Mouse (Mus musculus) myocyte (in vitro differentiated cells): ENCODE results near the gene Olfr655. TPM values are rescaled to one million over a fixed set of nuclear protein-coding genes. Genes with fewer than 3 reads are reported as not detected.

Experiments used
- H3K27me3 ChIP-seq: one replicate; pipeline ENCODE4 v1.6.1; 2011; ENCODE audit not compliant: control insufficient read depth, insufficient read depth, insufficient read length
- H3K36me3 ChIP-seq: one replicate; pipeline ENCODE4 v1.6.1; 2011; ENCODE audit not compliant: control insufficient read depth, insufficient read depth
- H3K4me2 ChIP-seq: one replicate; pipeline ENCODE4 v1.6.1; 2011; ENCODE audit warnings: low read depth, control low read depth
- H3K4me3 ChIP-seq: one replicate; pipeline ENCODE4 v1.5.1; 2011; ENCODE audit warnings: mild to moderate bottlenecking, control low read depth, moderate library complexity
- H3K79me2 ChIP-seq: one replicate; pipeline ENCODE4 v1.6.1; 2011; ENCODE audit not compliant: control insufficient read depth, insufficient read depth
- H3ac ChIP-seq: one replicate; pipeline ENCODE4 v1.6.1; 2011; ENCODE audit not compliant: control insufficient read depth, insufficient read length
- CEBPB ChIP-seq: IDR thresholded peaks from 2 replicates; pipeline ENCODE4 v1.6.1; 2011; ENCODE audit warnings: mild to moderate bottlenecking, moderate library complexity; ENCODE audit not compliant: poor library complexity, insufficient read depth, severe bottlenecking
- E2F4 ChIP-seq: IDR thresholded peaks from one replicate; pipeline ENCODE4 v1.6.1; 2011; ENCODE audit warnings: mild to moderate bottlenecking, control low read depth, moderate library complexity; ENCODE audit not compliant: insufficient read depth
- MAX ChIP-seq: IDR thresholded peaks from one replicate; pipeline ENCODE4 v1.6.1; 2011; ENCODE audit warnings: low read depth, mild to moderate bottlenecking, control low read depth
- MYOD1 ChIP-seq, 3 experiments: IDR thresholded peaks; one replicate each; pipeline ENCODE4 v1.6.1; 2011; ENCODE audit warnings: control low read depth in 2 of 3, low read depth in 2 of 3, mild to moderate bottlenecking in 2 of 3, moderate library complexity in 1 of 3; ENCODE audit not compliant: insufficient read length in 2 of 3, control insufficient read depth in 1 of 3
- MYOG ChIP-seq, 3 experiments: IDR thresholded peaks; one replicate each; pipeline ENCODE4 v1.6.1; 2011; ENCODE audit warnings: control low read depth in 2 of 3, low read depth in 2 of 3, mild to moderate bottlenecking in 2 of 3; ENCODE audit not compliant: insufficient read length in 2 of 3, control insufficient read depth in 1 of 3, insufficient read depth in 1 of 3
- POLR2A ChIP-seq: IDR thresholded peaks from one replicate; pipeline ENCODE4 v1.6.1; 2011; ENCODE audit warnings: low read depth, mild to moderate bottlenecking, control low read depth, moderate library complexity; ENCODE audit not compliant: insufficient read length
- POLR2AphosphoS2 ChIP-seq: IDR thresholded peaks from one replicate; pipeline ENCODE4 v1.6.1; 2011; ENCODE audit warnings: low read depth, control low read depth; ENCODE audit not compliant: insufficient read length
- REST ChIP-seq: IDR thresholded peaks from one replicate; pipeline ENCODE4 v1.6.1; 2011; ENCODE audit warnings: mild to moderate bottlenecking, control low read depth, moderate library complexity; ENCODE audit not compliant: insufficient read depth, insufficient read length
- SRF ChIP-seq: IDR thresholded peaks from one replicate; pipeline ENCODE4 v1.6.1; 2011; ENCODE audit warnings: low read depth; ENCODE audit not compliant: control insufficient read depth, insufficient read length
- TCF12 ChIP-seq: IDR thresholded peaks from one replicate; pipeline ENCODE4 v1.6.1; 2011; ENCODE audit warnings: mild to moderate bottlenecking, control low read depth; ENCODE audit not compliant: poor library complexity, insufficient read depth, severe bottlenecking
- TCF3 ChIP-seq: IDR thresholded peaks from one replicate; pipeline ENCODE4 v1.6.1; 2011; ENCODE audit warnings: low read depth, control low read depth; ENCODE audit not compliant: insufficient read length
- USF1 ChIP-seq: IDR thresholded peaks from one replicate; pipeline ENCODE4 v1.6.1; 2011; ENCODE audit warnings: low read depth, mild to moderate bottlenecking, control low read depth, moderate library complexity
- polyA plus RNA-seq: library from polyadenylated mRNA; unstranded; fragments of >200 nt; fragmentation: generic; extraction: Trizol; gene quantifications from one replicate; pipeline ENCODE4 v1.2.1, GENCODE M21; 2012; ENCODE audit warnings: missing spikeins

Olfr655 gene
- not detected for polyA plus RNA-seq

DNA sequence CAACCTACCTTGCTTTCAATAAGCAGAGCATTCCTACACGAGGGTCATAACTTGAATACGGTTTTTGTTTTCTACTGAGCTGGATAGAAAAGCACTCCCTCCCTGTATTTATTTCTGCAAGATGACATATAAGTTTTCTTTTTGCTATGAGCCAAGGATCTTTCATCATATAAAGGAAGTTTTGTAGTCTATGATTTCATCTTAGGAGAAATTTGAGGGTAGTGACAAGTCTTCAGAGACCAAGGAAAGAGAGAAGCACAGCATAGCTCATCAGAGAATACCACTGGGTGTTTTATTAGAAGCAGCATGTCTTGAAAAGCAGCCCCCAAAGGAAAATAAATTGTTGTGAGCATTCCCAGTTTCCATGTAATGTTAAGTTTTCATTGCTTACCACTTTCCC, at the start of gene Olfr655:
TSS of gene Olfr655 (minus strand) at position 101 of the 400 bp plus-strand sequence.
- Histone ChIP-seq H3K4me3 (no peak within 1 kb of the TSS), H3K27me3 (no peaks in the 10 kb centered on the region), H3ac (no peak within 1 kb of the TSS), H3K4me2 (no peak within 1 kb of the TSS), H3K36me3 (no peaks in the 10 kb centered on the region), H3K79me2 (no peaks in the 10 kb centered on the region)
- TF ChIP-seq CEBPB (no peak), MAX (no peak), POLR2A (no peak), TCF3 (no peak), REST (no peak), MYOD1 (IDR thresholded peaks at IDR 0.05; ENCODE audit: control insufficient read depth in 1 of 3, insufficient read length in 2 of 3, low read depth in 2 of 3) (no peak)

DNA sequence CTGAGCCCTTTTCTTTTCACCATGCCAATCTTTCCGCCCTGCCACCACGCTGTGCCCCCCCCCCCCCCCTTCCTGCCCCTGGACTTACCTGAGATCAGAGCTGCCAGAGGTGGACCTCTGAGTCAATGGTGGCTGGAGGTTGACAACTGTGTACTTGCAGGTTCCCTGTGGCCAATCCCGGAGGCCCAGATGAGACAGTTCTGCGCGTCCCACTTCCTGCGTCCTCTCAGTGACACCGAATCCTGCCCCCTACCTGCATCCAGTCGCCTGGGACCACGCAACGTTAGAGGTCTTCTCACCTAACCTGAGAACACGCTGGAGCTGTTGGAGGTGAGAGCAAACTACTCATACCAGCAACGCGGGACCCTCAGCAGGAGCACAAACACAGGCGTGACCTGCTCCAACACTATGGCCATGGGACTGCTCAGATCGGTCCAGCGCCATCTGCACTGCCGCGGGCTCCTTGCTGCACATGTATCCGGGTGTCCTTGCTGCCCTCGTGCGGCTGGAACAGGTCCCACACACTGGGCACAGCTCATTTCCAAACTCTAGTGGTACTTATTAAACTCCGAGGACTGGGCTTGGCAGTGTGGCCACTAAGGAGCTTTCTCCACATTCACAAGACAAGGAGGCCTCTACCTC, 45.4 kb upstream of the Olfr655 start, which contains the start of gene Olfr658:
TSS of gene Olfr658 (minus strand) at position 465 of the 642 bp plus-strand sequence.
- H3K79me2 ChIP-seq = no peaks in the 10 kb centered on the region
- H3K36me3 ChIP-seq = no peaks in the 10 kb centered on the region
- H3K27me3 ChIP-seq = no peaks in the 10 kb centered on the region
- no peak within 1 kb of the TSS for H3K4me3 ChIP-seq
- TF ChIP-seq MYOG (IDR thresholded peaks at IDR 0.05; ENCODE audit: control insufficient read depth in 1 of 3, insufficient read depth in 1 of 3, insufficient read length in 2 of 3, low read depth in 2 of 3) = no peak
- TF ChIP-seq POLR2A = no peak
- no peak for TF ChIP-seq TCF3
- no peak within 1 kb of the TSS for H3ac ChIP-seq
- no peak within 1 kb of the TSS for H3K4me2 ChIP-seq

- Histone ChIP-seq H3K79me2 (no peaks in the 10 kb centered on the region), H3K4me2 (no peak within 1 kb of the TSS), H3ac (no peak within 1 kb of the TSS), H3K4me3 (no peak within 1 kb of the TSS), H3K36me3 (no peaks in the 10 kb centered on the region), H3K27me3 (no peaks in the 10 kb centered on the region)
- TF ChIP-seq USF1 = no peak
- TF ChIP-seq MYOD1 (IDR thresholded peaks at IDR 0.05; ENCODE audit: control insufficient read depth in 1 of 3, insufficient read length in 2 of 3, low read depth in 2 of 3) = no peak
- no peak for TF ChIP-seq CEBPB
- TF ChIP-seq E2F4 = no peak
- no peak for TF ChIP-seq POLR2A
- TF ChIP-seq TCF12 = no peak
- no peak for TF ChIP-seq MYOG (IDR thresholded peaks at IDR 0.05; ENCODE audit: control insufficient read depth in 1 of 3, insufficient read depth in 1 of 3, insufficient read length in 2 of 3, low read depth in 2 of 3)
- TF ChIP-seq POLR2AphosphoS2 = no peak
- TF ChIP-seq MAX = no peak
- TF ChIP-seq SRF = no peak
Measured at GRCm38 (mm10) chr7:104624494-104624893, 22.9 kb upstream of the Olfr655 start, which contains the start of gene Olfr657. Gene Olfr657, plus strand, starts transcription at chr7:104624794.

- TF ChIP-seq POLR2AphosphoS2 (no peak), CEBPB (no peak), MYOD1 (IDR thresholded peaks at IDR 0.05; ENCODE audit: control insufficient read depth in 1 of 3, insufficient read length in 2 of 3, low read depth in 2 of 3) (no peak), USF1 (no peak), E2F4 (no peak)
- no peaks in the 10 kb centered on the region for H3K27me3 ChIP-seq
- no peak within 1 kb of the TSS for H3K4me2 ChIP-seq
- no peaks in the 10 kb centered on the region for H3K79me2 ChIP-seq
- H3K4me3 ChIP-seq = no peak within 1 kb of the TSS
- H3ac ChIP-seq = no peak within 1 kb of the TSS
- H3K36me3 ChIP-seq = no peaks in the 10 kb centered on the region
Measured at GRCm38 (mm10) chr7:104613655-104614054, 12.1 kb upstream of the Olfr655 start, which contains the start of gene Olfr656. Gene Olfr656, plus strand, starts transcription at chr7:104613955.

DNA sequence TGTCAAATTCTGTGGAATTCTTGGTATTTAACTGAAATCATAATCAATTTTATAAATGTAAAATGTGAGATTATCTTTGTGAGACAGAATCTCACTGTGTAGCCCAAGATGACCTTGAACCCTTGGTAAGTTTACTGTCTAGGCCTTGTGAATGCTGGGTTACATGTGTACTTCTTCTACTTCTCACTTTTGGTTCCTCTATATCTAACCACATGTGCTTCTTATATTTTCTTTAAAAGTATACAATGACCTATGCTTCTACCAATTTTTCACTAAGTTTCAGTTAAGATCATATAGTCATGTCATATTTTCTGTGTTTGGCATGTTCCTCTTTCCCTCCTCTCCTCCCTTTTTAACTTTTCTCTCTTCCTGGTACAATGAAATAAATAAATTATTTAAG, 3.1 kb upstream of the Olfr655 start:
- Histone ChIP-seq H3K36me3 (no peaks in the 10 kb centered on the region), H3K79me2 (no peaks in the 10 kb centered on the region), H3ac (no peak overlapping the region), H3K4me2 (no peak overlapping the region), H3K27me3 (no peaks in the 10 kb centered on the region), H3K4me3 (no peak overlapping the region)
- TF ChIP-seq USF1 (no peak), TCF3 (no peak), CEBPB (no peak), MYOG (IDR thresholded peaks at IDR 0.05; ENCODE audit: control insufficient read depth in 1 of 3, insufficient read depth in 1 of 3, insufficient read length in 2 of 3, low read depth in 2 of 3) (no peak), POLR2A (no peak), POLR2AphosphoS2 (no peak), TCF12 (no peak), REST (no peak), MAX (no peak)
